Mouse (Mus musculus) cerebellum, adult 9-11 months (tissue): ENCODE data around the gene Zfp672.

Experiments
- DNase-seq: peaks from one replicate; pipeline ENCODE4 v3.0.0; 2022

The Zfp672 gene

DNA sequence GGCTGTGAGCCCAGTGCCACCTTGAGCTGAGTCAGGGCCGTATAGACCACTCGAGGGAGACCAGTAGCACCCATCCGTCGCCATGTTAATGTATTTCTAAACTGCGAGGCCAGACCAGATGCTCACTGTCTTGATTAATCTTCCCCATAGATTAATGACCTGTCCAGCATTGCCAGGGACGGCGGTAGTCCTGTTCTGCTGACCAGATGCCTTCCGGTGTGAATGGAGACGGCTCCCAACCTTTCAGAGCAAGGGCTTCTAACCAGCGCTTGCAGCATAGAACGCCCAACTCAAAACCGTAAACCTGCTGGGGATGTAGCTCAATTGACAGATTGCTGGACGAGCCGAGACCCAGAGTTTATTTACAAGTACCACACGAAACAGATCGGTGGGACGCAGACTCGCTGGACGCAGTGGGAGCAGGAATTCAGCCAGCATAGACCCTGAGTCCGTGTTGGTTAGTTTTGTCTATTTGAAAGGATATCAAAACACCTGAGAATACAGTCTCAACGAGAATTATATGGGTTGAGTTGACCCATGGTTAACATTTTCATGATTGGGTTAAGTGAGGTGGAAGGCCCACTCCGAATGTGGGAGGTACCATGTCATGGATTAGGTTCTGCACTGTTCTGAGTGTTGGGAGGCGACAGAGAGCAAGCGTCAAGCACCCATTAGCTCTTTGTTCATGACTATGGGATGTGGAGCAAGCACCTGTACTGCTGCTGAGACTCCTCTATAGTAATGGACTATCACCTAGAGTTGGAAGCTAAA is 6.4 kb downstream of the Zfp672 start:
- no peak for DNase-seq

DNA sequence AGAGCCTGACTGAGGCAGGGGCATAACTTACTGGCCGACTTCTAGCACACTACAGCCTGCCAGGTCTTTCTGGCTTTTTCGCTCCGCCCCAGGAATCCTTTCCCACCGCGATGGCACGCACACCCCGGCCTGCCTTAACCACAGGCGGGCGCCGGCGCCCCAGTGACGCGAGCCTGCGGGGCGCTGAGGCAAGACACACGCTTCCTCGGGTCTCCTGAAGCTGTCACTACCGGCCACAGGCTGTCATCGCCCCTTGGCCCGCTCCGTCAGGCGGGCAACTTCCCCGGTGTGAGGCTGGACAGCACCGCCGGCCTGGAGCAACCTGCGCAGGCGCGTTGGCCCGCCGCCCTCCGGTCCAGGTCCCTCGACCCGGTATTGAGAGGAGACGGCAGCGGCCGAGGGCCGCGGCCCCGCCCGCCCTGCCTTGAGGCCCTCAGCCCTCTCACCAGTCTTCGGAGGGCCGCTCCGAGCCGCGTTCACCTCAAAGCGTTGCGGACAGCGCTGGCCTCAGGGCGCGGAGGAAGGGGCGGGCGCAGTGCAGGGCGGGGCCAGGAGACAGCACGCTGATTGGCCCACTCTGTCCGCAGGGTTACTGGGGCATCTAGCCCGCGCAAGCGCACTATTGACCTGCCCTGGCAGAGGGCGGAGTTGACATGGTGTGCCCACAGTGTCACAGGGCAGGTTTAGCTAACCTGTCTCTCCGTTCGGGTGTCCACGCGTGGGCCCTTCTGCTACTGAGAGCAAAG is 7.1 kb downstream of the Zfp672 start:
- DNase-seq, result peak; percentile 99

DNA sequence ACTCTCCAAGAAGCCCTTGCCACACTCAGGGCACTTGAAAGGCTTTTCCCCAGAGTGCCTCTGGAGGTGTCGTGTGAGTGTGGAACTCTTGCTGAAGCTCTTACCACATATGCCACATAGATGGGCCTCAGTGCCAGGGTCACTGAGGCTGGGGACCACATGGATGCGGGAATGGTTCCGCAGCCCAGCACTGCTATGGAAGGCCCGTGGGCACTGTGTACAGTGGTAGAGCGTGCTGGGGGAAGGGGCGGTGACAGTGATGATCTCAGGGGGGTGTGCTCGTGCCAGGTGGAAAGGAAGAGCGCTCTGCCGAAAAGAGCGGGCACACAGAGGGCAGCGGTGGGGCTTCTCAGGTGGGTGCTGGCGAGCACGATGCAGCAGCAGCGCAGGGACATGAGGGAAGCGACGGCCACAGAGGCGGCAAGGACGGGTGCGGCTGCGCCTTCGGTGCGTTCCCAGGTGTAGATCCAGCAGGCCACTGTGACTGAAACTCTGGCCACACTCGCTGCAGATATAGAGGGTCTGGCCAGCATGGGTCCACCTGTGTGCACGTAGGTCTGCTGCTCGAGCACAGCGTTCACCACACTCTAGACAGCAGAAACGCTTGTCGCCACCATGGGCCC is 13.3 kb downstream of the Zfp672 start:
- no peak for DNase-seq

DNA sequence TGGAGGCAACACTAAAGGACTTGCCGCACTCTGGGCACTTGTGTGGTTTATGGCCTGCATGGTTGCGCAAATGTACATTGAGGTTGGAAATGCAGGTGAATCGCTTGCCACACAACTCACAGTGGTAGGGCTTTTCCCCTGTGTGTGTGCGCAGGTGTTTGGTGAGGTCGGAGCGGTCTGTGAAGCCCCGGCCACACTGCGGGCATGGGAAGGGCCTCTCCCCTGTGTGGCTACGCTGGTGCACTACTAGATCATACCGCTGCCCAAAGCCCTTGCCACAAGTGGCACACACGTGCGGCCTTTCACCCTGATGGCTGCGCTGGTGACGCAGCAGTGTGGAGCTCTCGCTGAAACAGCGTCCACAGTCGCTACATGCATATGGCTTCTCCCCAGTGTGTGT is 13.8 kb downstream of the Zfp672 start:
- DNase-seq, result no peak

DNA sequence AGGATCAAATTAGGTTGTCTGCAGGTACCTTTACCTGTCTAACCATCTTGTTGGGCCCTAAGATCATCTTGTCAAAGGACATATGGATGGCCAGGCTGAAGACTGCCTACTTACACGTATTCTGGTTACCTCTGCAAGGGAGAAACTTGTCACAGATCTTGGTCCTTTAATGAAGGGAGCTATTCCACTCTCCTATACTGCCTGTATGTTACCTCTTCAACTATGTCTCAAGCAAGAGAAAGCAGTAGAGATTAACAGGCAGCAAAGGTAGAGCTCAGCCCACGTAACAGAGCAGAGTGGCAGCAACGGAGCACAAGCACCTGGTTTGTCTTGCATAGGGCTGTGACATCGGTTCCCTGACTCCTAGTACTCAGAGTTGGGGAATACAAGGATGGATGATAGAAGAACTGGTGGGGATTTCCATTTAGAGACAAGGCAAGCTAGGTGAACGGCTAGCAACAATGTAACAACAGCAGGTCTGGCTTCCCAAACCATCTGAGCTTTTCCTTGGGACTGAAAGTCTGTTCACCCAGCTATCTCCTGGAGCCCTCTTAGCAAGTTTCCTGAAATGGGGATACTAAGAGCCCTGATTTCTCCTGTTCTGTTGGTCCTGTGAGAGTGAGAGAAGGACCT is 14.5 kb downstream of the Zfp672 start:
- DNase-seq, result no peak

DNA sequence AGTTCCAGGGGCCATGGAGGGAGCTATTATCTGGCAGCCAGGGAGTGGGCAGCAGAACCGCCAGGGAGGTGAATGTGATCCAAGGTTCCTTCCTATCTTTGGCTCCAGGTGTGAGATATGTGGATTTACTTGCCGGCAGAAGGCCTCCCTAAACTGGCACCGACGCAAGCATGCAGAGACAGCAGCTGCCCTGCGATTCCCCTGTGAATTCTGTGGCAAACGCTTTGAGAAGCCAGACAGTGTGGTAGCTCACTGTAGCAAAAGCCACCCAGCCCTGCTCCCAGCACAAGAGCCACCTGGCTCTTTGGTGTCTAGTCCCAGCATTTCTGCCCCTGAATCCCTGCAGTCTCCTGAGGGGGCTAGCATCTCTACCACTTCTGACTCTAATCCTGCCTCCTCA is 16.1 kb downstream of the Zfp672 start:
- peak; percentile 55 for DNase-seq

DNA sequence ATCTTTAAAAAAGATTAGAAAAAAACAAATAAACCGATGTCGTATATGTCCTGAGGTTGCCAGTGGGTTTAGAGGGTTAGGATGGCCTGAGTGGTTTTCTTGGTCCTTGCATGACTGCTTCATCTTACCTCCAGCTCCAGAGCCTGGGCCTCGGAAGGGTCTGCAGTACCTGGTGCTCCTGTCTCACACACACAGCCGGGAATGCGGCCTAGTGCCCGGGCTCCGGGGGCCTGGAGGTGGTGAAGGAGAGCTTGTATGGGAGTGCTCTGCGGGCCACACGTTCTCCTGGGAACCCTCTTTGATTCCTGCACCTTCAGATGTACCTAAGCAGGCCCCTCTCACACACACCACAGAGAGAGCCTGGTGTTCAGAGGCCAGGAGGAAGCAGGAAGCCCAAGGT is 21.5 kb downstream of the Zfp672 start:
- DNase-seq, result peak; percentile 49

DNA sequence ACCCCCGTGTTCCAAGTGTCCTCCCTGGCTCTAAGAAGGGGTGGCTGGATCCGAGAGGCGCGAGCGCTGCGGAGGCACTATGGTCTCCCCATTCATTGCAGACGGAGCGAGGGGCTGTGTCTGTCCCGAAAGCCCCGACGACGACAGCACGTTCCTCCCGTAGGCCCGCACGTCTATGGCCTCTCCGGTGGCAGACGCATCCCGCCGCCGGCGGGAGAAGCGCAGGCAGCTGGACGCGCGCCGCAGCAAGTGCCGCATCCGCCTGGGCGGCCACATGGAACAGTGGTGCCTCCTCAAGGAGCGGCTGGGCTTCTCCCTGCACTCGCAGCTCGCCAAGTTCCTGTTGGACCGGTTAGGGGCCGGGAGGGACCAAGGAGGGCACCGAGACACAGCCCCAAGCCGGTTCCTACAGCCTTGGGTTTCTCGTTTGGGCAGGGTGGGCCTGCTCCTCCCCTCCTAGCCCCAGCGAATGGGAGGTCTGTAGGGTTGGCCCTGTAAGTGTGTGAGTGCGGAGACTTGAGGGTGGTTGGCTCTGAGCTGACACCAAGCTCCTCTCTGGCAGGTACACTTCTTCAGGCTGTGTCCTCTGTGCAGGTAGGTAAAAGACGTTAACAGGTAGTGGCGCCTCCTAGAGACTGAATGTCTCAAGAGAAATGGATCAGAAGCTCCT is 22.6 kb downstream of the Zfp672 start:
- DNase-seq, result peak; percentile 80

DNA sequence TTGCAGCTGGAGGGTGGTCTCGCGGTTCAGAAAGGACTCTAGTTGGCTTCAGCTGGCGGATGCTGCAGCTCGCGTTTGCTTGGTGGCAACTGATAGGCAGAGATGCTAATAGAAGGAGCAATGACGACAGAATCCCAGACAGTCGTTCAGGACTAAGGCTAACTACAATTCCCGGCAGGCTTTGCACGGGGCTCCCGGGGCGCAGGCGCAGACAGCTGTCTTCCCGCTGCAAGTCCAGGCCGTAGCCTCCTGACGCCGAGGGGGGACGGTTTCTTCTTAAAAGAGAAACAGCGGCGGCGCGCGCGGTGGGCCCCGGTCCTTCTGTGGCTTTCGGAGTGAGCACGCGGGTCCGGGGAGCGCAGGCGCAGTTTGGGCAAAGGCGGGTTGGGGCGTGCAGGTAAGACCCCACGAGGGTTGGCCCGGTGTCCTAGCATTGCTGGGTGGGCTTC is 23.3 kb downstream of the Zfp672 start, which contains the start of gene Zfp692:
TSS of gene Zfp692 (plus strand) at position 210 of the 449 bp plus-strand sequence.
- DNase-seq, result peak; percentile 98

DNA sequence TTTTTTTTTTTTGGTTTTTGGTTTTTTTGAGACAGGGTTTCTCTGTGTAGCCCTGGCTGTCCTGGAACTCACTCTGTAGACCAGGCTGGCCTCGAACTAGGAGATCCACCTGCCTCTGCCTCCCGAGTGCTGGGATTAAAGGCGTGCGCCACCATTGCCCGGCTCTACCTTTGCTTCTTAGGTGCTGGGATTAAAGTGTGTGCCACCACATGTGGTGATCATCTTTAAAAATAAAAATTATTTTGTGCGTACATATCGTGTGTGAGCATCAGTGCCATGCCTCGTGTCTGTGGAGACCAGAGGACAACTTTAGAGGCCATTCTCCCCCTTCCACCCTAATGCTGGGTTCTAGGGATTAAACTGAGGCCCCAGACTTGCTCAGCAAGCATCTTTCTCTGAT is 24.8 kb downstream of the Zfp672 start:
- peak; percentile 40 for DNase-seq

DNA sequence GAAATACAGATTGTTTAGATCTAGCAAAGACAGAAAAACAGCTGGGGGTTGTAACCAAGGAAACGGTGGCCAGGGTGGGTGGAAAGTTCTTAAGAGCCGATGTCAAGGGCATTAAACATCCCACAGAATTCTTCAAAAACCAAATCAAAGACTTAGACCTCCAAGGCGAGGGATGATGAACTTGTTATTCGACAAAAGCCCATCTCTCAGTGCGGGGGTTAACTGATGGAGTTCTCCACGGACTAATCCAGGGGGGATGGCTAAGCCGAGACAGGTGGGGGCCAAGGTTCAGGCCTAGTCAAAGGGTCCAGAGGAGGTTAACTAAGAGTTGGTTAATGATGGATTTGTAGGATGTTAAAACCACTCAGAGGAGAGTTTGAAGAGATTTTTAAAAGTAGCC is 26.5 kb downstream of the Zfp672 start:
- DNase-seq, result no peak

DNA sequence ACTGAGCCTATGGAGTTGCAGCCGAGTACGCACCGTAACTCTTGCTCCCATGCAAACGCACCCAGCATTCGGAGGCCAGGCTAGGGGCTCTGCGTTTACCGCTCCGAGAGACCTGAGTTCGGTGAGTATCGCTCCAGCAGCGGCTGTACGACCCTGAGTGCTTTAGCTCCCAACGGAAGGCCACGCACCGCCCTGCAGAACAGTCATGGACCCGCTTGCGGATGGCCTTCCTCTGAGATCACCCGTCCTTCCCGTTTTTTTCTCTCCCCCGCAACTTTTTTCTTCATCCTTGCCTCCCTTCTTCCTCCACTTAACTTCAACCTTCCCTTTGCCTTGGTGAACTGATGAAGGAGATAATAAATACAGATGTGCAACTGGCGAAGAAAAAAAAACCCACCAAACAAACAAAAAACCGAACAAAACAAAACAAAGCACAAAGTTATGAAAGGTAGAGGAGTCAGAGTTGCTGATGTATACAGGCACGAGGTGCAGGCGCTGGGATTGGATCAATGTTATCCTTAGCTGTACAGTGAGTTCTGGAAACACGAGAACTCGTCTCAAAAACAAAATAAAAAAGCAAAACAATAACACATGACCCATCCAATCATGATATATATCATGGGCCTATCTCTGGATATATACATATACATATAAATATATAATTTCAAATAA is 27.2 kb downstream of the Zfp672 start:
- no peak for DNase-seq

DNA sequence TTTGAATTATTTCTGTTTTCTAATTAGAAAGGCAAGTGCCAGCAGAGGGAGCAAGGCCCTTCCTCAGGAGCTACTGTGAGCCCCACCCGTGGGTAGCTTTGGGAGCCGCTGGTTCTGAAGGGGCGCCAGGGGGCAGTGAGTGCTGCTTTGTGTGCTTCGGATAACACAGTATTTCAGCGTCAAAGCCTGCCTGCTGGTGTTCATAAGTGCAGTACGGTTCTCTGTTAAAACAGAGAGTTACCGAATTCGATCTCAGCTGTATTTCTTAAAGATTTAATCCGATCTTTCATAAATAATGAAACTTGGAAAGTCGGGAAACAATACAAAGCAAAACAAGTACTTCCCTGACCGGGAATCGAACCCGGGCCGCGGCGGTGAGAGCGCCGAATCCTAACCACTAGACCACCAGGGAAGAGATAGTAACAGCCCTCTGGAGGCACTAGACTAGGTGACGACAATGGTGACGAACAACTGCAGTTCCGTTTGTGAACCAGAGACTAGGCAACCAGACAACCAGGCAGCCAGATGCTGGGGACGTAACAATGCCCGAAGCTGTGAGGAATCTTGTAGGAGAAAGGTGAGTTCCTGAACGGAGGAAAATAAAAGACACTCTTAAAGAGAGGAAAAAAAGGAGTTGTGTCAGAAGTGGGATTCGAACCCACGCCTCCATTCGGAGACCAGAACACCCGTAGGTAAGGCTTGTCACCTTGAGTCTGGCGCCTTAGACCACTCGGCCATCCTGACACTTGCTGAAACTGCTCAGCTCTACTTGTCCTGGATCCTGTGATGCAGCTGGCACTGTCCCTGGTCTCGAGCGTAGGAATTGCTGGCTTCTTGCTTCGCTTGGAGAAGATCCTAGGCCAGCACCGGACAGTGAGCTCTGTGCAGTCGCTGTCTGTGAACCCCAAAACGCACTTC is 28.0 kb downstream of the Zfp672 start:
- peak; percentile 97 for DNase-seq

DNA sequence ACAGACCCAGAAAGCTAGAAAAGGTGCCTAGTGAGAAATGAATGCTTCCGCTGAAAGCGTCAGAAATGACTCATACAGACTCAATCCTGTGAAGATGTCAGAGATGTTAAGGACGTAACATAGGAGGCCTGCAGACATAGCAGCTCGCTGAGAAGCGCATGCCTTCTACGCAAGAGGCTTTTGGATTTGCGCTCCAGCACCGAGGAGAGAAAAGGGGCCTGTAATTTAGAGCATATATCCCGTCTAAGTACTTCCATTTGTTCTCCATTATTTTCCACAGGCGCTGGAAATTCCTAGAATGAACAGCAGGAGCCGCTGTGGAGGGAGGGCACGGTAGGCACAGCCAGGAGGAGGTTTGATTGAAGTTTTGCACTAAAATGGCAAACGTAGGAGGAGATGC is 29.1 kb downstream of the Zfp672 start:
- peak; percentile 77 for DNase-seq

DNA sequence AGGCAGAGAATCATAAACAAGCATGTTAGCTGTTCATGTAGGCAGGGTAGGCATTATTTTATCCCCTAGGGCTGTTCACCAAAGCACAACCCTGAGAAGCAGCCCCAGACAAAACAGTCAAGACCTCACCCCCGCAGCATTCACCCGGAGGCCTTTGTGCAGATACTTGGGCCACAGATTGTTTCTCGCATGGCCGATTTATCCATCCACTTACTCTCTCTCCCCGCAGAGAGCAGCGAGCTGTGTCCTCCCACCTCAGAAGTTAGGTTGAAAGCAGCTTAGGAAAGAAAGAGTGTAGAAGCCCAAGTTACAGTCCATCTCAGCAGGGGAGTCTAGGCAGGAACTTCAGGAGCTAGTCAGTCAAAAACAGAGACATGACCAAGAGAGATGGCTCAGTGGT is 32.7 kb downstream of the Zfp672 start:
- no peak for DNase-seq

DNA sequence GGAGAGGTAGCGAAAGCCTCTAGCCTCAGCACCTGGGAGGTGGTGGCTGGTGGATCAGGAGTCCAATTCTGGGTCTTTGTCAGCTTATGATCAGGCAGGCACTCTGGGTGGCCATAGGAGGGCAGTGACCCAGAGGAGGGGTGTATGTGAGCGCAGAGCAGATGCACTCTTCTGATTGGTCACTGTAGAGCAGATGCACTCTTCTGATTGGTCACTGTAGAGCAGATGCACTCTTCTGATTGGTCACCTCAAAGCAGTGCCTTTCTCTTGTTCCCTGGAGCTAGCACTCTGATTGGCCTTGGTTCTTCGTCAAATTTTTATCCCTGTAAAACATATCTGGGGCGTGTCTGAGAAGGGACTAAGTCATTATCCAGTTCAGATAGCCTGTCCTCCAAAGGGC is 37.3 kb downstream of the Zfp672 start:
- no peak for DNase-seq

DNA sequence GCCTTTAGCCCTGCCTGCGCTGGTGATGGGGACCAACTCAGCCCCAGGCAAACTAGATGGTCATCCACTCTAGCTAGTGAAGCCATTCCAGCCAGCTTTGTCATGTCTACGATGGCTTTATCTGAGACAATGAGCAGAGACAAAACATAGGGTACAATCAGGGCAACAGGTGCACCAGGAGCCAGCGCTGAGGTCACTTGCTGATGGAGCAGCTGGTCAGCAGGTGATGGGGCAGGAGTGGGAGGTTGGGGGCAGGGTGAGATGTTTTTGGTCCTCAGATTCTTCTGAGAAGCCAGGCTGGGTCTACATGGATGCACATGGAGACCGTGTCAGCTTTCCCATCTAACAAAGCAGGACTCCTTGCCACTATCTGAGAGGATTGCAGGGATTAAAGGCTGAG is 39.3 kb downstream of the Zfp672 start:
- DNase-seq, result no peak

DNA sequence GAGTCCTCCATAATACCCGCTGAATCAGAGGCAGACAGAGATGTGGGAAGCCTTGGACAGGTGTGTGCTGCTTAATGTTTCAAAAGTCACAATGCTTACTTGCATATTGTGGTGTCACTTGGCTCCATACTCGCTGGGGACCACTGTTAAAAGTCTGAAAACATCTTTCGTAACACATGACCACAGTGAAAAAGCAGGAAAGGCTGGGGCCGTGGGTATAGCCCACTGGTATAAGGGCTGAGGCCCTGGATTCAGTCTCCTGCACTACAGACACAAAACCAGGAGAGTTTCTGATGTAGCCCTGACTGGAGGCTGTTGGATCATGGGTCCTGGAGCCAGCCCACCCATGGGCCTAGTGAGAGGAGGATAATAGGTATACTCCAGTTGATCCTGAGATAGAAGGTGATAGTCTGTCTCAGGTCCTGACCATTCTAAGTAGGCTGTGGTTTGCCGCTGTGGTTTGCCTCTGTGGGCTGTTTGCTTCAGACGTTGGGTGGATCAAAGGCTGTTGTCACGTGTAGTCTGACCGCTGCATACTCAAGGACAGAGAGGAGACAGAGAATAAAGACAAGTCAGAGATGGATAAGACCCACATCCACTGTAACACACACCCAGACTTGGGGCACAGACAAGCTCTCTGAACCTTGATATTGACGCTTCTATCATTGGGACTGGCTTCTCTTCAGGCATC is 40.0 kb downstream of the Zfp672 start:
- no peak for DNase-seq

DNA sequence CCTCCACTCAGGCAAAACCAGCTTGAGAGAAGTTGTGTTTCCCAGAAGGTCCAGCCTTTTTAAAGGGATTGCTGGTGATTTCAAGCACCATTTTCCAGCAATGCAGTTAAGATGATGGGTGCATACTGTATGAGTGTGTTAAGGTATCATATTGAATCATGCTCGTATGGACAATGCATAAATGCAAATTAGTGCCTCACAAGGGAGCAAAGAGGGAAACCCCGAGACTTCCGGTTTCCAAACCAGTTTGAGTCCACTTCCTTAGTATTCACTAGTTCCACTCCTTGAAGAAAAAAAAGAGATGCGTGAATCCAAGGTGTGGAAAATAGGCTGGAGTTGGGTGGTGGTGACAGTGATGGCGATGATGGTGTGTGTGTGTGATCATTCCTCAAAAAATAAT is 47.6 kb downstream of the Zfp672 start:
- DNase-seq, result no peak

DNA sequence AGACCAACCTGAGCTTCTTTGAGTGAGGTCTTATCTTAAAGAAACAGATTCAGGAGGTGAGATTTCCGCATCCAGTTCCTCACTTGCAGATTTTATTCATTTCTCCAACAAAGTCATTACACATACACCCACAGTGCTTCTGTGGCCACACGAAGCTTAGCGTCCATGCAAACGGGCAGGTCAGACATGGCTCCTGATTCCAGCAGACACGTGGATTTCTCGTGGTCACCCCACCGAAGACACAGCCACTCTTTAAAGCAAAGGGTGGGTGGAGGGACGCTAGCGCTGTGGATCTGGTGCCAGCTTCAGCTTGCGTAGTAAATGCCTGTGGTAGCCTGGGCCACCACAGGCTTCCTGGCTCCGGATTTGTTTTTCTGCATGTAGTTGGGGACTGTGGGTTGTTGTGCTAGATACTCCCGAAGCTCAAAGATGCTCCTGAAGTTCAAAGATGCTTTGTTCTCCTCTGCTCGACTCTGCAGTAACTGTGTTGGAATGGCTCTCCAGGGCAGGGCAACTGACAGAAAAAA is 48.1 kb downstream of the Zfp672 start:
- no peak for DNase-seq
